Mouse (Mus musculus) right cerebral cortex, postnatal 25 days (tissue): ENCODE measurements around the gene Tcl1.
"Not testable (repeated sequence)": the region's sequence is repeated elsewhere in the genome, so short reads cannot be mapped to it uniquely, and the experiment has no call there.

ENCODE experiments used
- DNase-seq: peaks from one replicate; pipeline ENCODE4 v3.0.0; 2022

Tcl1 gene

DNA sequence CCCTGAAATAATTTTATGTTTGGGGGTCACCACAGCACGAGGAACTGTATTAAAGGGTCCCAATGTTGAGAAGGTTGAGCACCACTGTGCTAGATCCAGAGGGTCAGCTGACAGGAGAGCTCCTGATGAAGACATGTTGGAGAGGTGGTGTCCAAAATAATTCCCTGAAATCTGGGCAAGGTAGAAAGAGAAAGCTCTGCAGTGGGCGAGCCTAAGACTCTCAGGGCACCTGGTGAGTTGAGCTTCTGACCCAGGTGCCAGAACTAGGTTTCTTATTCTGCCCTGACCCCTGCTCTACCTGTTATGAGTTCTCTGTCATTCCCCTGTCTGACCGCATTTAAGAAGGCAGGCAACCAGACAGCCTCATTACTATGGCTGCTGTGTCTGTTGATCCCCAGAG, 46.5 kb downstream of the Tcl1 start, which contains the start of gene Tcl1b5:
Tcl1b5 (plus strand) TSS at position 301 of the 400 bp plus-strand sequence.
- not testable (repeated sequence) for DNase-seq

GRCm38 (mm10) chr12:105174318-105174717, 48.3 kb downstream of the Tcl1 start:
- DNase-seq: peak; percentile 15

- DNase-seq: no peak
These were observed 49.2 kb downstream of the Tcl1 start for GRCm38 (mm10) chr12:105173366-105173765.
